Mouse (Mus musculus) neural tube, embryonic 14.5 days (tissue): ENCODE data around the gene C1qtnf7. TPM values are rescaled to one million over a fixed set of nuclear protein-coding genes. Genes with fewer than 3 reads are reported as not detected.
A peak's percentile ranks its signal among the peaks of the same experiment; 100 is the strongest.

Experiments used
- ATAC-seq: fragments of 200-750 bp; cut with Nextera tagmentation; 2 replicates; pipeline ENCODE4 v1.8.0; 2017; ENCODE audit warnings: low read depth, mild to moderate bottlenecking, moderate TSS enrichment, moderate library complexity
- H3K27ac ChIP-seq: fragments of 300-500 bp; sonication (generic); 2 replicates; pipeline ENCODE4 v1.5.1; 2014; ENCODE audit warnings: low read depth, mild to moderate bottlenecking, control low read depth, low read length, moderate library complexity, mixed read lengths
- H3K27me3 ChIP-seq: fragments of 300-500 bp; sonication (generic); 2 replicates; pipeline ENCODE4 v1.6.1; 2014; ENCODE audit warnings: low read length; ENCODE audit not compliant: control insufficient read depth, insufficient read depth
- H3K36me3 ChIP-seq: fragments of 300-500 bp; sonication (generic); 2 replicates; pipeline ENCODE4 v1.6.1; 2014; ENCODE audit warnings: low read length, mixed read lengths; ENCODE audit not compliant: control insufficient read depth, insufficient read depth
- H3K4me1 ChIP-seq: fragments of 300-500 bp; sonication (generic); 2 replicates; pipeline ENCODE4 v1.6.1; 2014; ENCODE audit warnings: low read length; ENCODE audit not compliant: control insufficient read depth, insufficient read depth
- H3K4me2 ChIP-seq: fragments of 300-500 bp; sonication (generic); 2 replicates; pipeline ENCODE4 v1.6.1; 2014; ENCODE audit warnings: mild to moderate bottlenecking, low read depth, low read length, control low read depth
- H3K4me3 ChIP-seq: fragments of 300-500 bp; sonication (generic); 2 replicates; pipeline ENCODE4 v1.5.1; 2014; ENCODE audit warnings: low read depth, low read length, control low read depth, mixed read lengths
- H3K9ac ChIP-seq: fragments of 300-500 bp; sonication (generic); replicated peaks from 2 replicates; pipeline ENCODE4 v1.6.1; 2014; ENCODE audit warnings: low read depth, mild to moderate bottlenecking, control low read depth, low read length, mixed read lengths
- H3K9me3 ChIP-seq: fragments of 300-500 bp; sonication (generic); 2 replicates; pipeline ENCODE4 v1.6.1; 2016; ENCODE audit warnings: low read length; ENCODE audit not compliant: control insufficient read depth
- WGBS: fragments of 180-500 bp; shearing (Covaris S2); extraction: QIAGEN DNeasy Blood & Tissue Kit; methylation state at CpG from one replicate; pipeline ENCODE4 v1.1.7; 2014; 5-methylcytosine and 5-hydroxymethylcytosine counted together
- polyA plus RNA-seq: library from polyadenylated mRNA; unstranded; fragments of >200 nt; fragmentation: Nextera tagmentation; extraction: Ambion mirVana; gene quantifications from 2 replicates; pipeline ENCODE4 v1.2.1, GENCODE M21; 2014

C1qtnf7 gene
- polyA plus RNA-seq, 1 experiment from 2014 or later: 0.15 TPM

DNA sequence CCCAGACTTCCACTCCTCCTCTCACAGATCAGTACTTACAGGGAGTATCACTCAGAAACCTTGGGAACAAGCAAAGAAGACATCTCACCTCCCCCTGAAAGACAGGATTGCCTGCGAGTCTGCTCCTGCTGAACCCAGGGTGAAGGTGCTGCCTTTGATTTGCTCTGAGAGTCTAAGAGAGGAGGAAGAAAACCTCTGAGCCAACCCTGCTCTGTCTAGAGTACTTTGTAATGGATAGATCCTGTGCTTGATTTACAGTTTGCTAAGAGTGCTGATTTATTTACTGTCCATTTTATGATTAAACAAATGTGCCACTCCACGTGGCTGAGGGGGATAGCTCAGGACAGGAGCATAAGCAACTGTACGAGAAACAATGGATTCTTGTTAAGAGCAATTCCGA is 35.1 kb downstream of the C1qtnf7 start:
- H3K4me2 ChIP-seq: no peak overlapping the region
- H3K9ac ChIP-seq: no peak overlapping the region
- ATAC-seq: no peak
- no peaks in the 10 kb centered on the region for H3K9me3 ChIP-seq
- no peak overlapping the region for H3K4me3 ChIP-seq
- no peaks in the 10 kb centered on the region for H3K36me3 ChIP-seq
- H3K27me3 ChIP-seq: no peaks in the 10 kb centered on the region
- no peak overlapping the region for H3K27ac ChIP-seq
- no peaks in the 10 kb centered on the region for H3K4me1 ChIP-seq
- 50% methylated on average over 4 of the region's 4 CpGs for WGBS

DNA sequence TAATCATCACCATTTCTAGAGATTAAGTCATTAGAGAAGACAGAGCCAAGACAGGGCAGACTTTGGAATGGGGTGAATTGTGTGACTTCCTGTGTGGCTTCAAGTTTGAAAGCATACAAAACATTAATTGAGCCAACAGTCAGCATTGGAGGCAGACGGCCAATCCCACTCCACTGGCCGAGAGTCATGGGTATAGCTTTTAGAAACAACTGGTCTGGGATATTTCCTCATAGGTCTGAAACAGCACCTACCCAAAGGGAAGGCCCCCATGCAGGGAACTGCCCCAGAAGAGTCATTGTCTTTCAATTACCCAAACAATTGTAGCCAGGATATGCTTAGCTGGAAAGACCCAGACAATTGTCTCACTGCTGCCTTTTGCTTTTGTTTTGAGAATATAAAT is 39.5 kb downstream of the C1qtnf7 start:
- 14% methylated on average over 2 of the region's 2 CpGs for WGBS
- no peak for ATAC-seq
- Histone ChIP-seq H3K27me3 (no peaks in the 10 kb centered on the region), H3K4me2 (no peak overlapping the region), H3K9ac (no peak overlapping the region), H3K27ac (no peak overlapping the region), H3K36me3 (no peaks in the 10 kb centered on the region), H3K4me1 (no peaks in the 10 kb centered on the region), H3K4me3 (no peak overlapping the region), H3K9me3 (no peaks in the 10 kb centered on the region)

DNA sequence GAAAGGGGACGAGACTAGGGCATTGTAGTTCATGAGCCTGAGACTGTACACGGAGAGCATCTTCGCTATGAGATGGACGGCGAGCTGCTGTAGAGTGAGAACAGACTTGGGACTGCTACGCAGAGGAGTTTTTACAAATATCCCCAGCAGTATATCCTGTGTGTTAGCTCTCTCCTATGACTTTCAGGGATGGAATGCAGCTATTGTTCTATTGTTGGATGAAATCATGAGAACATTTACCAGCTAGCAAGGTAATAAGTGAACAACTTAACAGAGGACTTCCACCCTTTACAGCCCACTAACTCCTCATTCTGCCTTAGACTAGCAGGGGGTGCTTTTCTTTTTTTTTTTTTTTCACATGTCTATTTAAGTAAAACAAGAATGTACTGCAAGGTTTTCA is 40.1 kb downstream of the C1qtnf7 start:
- 64% methylated on average over 6 of the region's 6 CpGs for WGBS
- Histone ChIP-seq H3K4me1 (no peaks in the 10 kb centered on the region), H3K4me3 (no peak overlapping the region), H3K9me3 (no peaks in the 10 kb centered on the region), H3K27ac (no peak overlapping the region), H3K27me3 (no peaks in the 10 kb centered on the region), H3K36me3 (no peaks in the 10 kb centered on the region), H3K9ac (no peak overlapping the region), H3K4me2 (no peak overlapping the region)
- no peak for ATAC-seq

DNA sequence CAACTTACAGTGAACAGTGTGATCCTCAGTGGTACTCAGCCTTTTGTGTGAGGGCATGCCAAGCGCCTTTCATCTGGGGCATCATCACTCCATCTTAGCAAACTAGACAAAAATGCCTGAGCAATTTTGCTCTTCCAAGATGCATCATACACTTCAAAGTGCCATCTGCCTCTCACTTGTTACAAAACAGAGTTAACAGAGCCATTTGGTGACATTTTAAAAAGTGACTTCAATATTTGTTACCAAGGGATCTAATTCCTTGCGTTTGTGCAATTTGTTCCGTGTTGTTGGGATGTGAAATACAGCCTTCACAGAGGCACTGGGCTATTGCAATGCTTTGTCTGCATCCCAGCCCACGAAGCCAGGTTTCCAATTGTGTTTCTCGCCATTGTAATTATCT is 42.1 kb downstream of the C1qtnf7 start:
- H3K9ac ChIP-seq: no peak overlapping the region
- no peak overlapping the region for H3K4me3 ChIP-seq
- H3K36me3 ChIP-seq: no peaks in the 10 kb centered on the region
- 70% methylated on average over 5 of the region's 5 CpGs for WGBS
- H3K27me3 ChIP-seq: no peaks in the 10 kb centered on the region
- ATAC-seq: no peak
- no peaks in the 10 kb centered on the region for H3K4me1 ChIP-seq
- H3K9me3 ChIP-seq: no peaks in the 10 kb centered on the region
- H3K4me2 ChIP-seq: no peak overlapping the region
- H3K27ac ChIP-seq: no peak overlapping the region

DNA sequence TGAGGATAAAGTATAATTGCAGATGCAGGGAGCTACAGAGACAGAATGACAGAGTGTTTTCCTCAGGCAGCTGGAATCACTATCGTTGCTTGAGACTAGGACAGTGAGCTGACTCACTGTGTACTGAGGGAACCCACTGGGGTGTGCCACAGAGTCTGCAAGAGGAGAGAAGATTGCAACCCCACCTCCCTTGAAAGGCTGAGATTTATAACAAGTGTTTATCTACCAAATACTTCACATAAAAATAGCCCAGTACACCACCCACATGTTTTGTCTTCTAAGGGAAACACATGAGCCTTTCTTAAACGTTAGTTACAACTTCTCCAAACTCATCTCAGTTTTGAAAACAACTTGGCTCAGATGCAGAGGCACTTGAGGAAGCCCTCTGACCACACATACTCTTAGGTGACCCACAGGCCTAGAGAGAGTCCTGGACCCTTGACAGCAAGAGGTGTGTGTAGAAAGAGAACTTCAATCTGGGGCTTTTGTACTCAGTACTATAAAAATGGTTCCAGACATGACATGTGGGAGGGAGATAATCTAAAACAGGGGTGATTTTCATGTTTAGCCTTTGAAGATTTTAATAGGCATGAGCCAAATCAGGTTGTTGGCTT is 46.4 kb downstream of the C1qtnf7 start:
- no peaks in the 10 kb centered on the region for H3K27me3 ChIP-seq
- no peak overlapping the region for H3K9ac ChIP-seq
- no peaks in the 10 kb centered on the region for H3K4me1 ChIP-seq
- ATAC-seq: no peak
- no peak overlapping the region for H3K4me3 ChIP-seq
- H3K36me3 ChIP-seq: no peaks in the 10 kb centered on the region
- H3K27ac ChIP-seq: no peak overlapping the region
- WGBS: 60% methylated on average over 2 of the region's 2 CpGs
- H3K9me3 ChIP-seq: no peaks in the 10 kb centered on the region
- no peak overlapping the region for H3K4me2 ChIP-seq

DNA sequence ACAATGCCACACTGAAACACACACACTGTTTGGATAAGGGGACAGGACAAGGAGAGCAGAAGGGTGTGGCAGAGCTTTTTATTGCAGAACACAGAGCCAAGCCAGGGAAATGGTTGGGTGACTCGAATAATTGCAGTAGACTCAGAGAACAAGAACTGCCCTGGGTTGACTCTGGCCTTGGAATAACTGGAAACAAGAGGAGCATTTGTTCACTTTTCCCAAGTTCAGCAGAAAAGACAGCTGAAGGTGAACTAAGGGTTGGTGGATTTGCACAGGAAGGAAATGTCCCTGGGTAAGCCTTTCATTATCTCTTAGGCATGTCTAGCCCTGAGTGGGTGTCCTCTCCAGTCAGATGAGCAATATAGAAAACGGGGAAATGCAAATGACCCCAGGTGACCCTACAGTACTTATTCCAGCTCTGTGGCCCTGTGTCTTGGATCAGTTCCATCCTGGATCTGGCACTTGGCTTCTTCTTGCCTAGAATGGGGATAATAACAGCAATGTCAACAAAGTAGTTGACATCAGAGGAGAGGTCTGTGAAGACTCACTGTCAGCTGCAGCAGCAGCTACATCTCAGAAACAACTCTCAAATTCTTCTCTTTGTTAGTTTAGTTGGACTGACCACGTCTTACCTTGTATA is 54.5 kb downstream of the C1qtnf7 start:
- Histone ChIP-seq H3K4me3 (no peak overlapping the region), H3K27me3 (no peaks in the 10 kb centered on the region), H3K4me2 (no peak overlapping the region), H3K27ac (no peak overlapping the region), H3K9ac (no peak overlapping the region), H3K9me3 (no peaks in the 10 kb centered on the region), H3K36me3 (no peaks in the 10 kb centered on the region), H3K4me1 (no peaks in the 10 kb centered on the region)
- WGBS: 72% methylated on average over 3 of the region's 3 CpGs
- ATAC-seq: no peak

DNA sequence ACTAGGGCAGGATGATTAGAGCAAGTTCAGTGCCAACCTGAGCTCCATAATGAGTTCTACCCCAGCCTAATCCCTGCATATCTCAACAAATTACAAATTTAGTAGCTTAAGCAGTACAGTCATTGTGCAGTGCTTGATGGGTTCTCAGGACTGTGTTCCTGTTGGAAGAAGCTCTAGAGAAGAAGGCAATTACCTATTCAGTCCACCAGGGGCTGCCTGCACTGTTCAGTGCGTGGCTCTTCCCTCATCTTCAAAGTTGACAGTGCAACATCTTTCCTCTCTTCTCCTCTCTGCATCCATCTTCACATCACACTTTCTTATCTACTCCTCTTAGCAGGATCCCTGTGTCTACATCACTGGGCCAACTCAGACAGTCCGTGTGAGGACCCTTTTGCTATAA is 67.5 kb downstream of the C1qtnf7 start:
- Histone ChIP-seq H3K9me3 (no peaks in the 10 kb centered on the region), H3K36me3 (no peaks in the 10 kb centered on the region), H3K27ac (no peak overlapping the region), H3K4me2 (no peak overlapping the region), H3K4me3 (no peak overlapping the region), H3K9ac (no peak overlapping the region), H3K4me1 (no peaks in the 10 kb centered on the region), H3K27me3 (no peaks in the 10 kb centered on the region)
- whole genome bisulfite sequencing: 33% methylated on average over 2 of the region's 2 CpGs
- ATAC-seq: peak; percentile 69; the same call in 1 of the 2 replicates

DNA sequence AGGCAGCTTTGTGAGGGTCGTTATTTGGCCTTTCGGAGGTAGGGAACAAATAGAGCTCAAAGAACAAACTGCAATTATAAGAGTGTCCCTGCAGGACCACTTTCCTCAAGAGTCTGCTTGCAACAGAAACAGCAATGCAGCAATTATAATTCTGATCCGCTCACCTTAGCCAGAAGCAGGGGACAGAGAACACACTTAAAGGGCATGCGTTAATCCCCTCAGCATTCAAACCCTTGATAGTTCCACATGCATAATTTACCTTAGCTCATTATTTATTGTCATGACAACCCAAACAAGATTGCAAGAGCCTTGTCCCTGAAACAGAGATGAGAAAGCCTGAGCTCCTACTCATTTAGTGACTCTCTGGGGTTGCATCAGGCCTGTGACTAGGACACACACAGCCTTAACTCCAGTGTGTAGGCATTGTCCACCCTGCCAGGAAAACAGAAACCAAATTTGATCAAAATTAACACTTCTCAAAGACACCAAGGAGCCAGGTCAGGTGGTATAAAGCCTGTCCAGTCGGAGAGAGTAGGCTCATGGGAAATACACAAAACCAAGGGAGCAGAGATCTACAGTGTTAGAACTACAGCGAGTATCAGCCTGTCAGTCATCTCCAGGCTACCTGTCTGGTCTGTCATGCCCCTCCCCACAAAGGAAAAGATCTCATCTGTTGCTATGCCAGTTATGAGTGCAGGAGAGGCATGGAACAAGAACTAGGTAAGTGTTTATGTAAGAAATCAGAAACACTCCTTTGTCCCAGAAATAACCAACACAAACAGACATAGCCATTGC is 68.2 kb downstream of the C1qtnf7 start:
- no peaks in the 10 kb centered on the region for H3K4me1 ChIP-seq
- H3K27me3 ChIP-seq: no peaks in the 10 kb centered on the region
- H3K27ac ChIP-seq: no peak overlapping the region
- H3K4me3 ChIP-seq: no peak overlapping the region
- H3K9me3 ChIP-seq: no peaks in the 10 kb centered on the region
- H3K9ac ChIP-seq: no peak overlapping the region
- H3K36me3 ChIP-seq: no peaks in the 10 kb centered on the region
- H3K4me2 ChIP-seq: no peak overlapping the region
- 66% methylated on average over 6 of the region's 6 CpGs for WGBS
- ATAC-seq: peak; percentile 66; the same call in 1 of the 2 replicates

DNA sequence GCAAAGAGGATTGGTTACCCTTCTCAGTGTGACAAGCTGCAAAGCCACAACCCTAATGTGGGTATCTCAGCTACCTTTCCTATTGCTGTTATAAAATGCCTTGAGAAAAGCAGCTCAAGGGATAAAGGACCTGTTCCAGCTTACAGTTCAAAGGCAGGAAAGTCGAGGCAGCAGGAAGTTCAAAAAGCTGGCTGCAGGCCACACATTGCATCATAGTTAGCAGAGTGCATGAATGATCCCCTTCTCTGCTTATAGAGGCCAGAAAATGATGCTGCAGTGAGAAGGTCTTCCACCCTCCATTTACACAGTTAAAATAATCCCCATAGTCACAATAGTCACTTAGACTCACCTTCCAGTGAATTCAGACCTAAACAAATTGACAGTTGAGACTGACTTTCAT is 69.1 kb downstream of the C1qtnf7 start:
- H3K27ac ChIP-seq: no peak overlapping the region
- ATAC-seq: no peak
- WGBS: 28% methylated on average over 1 of the region's 1 CpGs
- H3K27me3 ChIP-seq: no peaks in the 10 kb centered on the region
- H3K9me3 ChIP-seq: no peaks in the 10 kb centered on the region
- H3K4me1 ChIP-seq: no peaks in the 10 kb centered on the region
- no peaks in the 10 kb centered on the region for H3K36me3 ChIP-seq
- H3K9ac ChIP-seq: no peak overlapping the region
- H3K4me3 ChIP-seq: no peak overlapping the region
- no peak overlapping the region for H3K4me2 ChIP-seq
